Mouse (Mus musculus) hindbrain, embryonic 13.5 days (tissue): ENCODE results near the gene Gnb1l. TPM values are rescaled to one million over a fixed set of nuclear protein-coding genes. Genes with fewer than 3 reads are reported as not detected.
A peak's percentile ranks its signal among the peaks of the same experiment; 100 is the strongest.
"Not testable (repeated sequence)": the region's sequence is repeated elsewhere in the genome, so short reads cannot be mapped to it uniquely, and the experiment has no call there.

Experiments used
- ATAC-seq: fragments of 200-750 bp; cut with Nextera tagmentation; 2 replicates; pipeline ENCODE4 v1.8.0; 2017; ENCODE audit warnings: moderate TSS enrichment; ENCODE audit not compliant: low FRiP score
- H3K27ac ChIP-seq: fragments of 300-500 bp; sonication (generic); 2 replicates; pipeline ENCODE4 v1.5.1; 2015; ENCODE audit warnings: inconsistent platforms, mild to moderate bottlenecking, moderate library complexity
- H3K27me3 ChIP-seq: fragments of 300-500 bp; sonication (generic); 2 replicates; pipeline ENCODE4 v1.6.1; 2015; ENCODE audit warnings: mild to moderate bottlenecking, inconsistent platforms
- H3K36me3 ChIP-seq: fragments of 300-500 bp; sonication (generic); 2 replicates; pipeline ENCODE4 v1.6.1; 2015; ENCODE audit warnings: mild to moderate bottlenecking, inconsistent platforms
- H3K4me1 ChIP-seq: fragments of 300-500 bp; sonication (generic); replicated peaks from 2 replicates; pipeline ENCODE4 v1.6.1; 2015; ENCODE audit warnings: inconsistent platforms
- H3K4me2 ChIP-seq: fragments of 300-500 bp; sonication (generic); 2 replicates; pipeline ENCODE4 v1.6.1; 2015; ENCODE audit warnings: inconsistent platforms, mild to moderate bottlenecking, moderate library complexity
- H3K4me3 ChIP-seq: fragments of 300-500 bp; sonication (generic); 2 replicates; pipeline ENCODE4 v1.5.1; 2015; ENCODE audit warnings: mild to moderate bottlenecking, inconsistent platforms
- H3K9ac ChIP-seq: fragments of 300-500 bp; sonication (generic); 2 replicates; pipeline ENCODE4 v1.6.1; 2015; ENCODE audit warnings: mild to moderate bottlenecking, inconsistent platforms
- H3K9me3 ChIP-seq: fragments of 300-500 bp; sonication (generic); 2 replicates; pipeline ENCODE4 v1.6.1; 2016; ENCODE audit warnings: inconsistent platforms
- WGBS: fragments of 180-500 bp; shearing (Covaris S2); methylation state at CpG from one replicate; pipeline ENCODE4 v1.1.7; 2015; 5-methylcytosine and 5-hydroxymethylcytosine counted together
- polyA plus RNA-seq: library from polyadenylated mRNA; unstranded; fragments of >200 nt; fragmentation: Nextera tagmentation; extraction: Ambion mirVana; gene quantifications from 2 replicates; pipeline ENCODE4 v1.2.1, GENCODE M21; 2015

Gene Gnb1l
- polyA plus RNA-seq, 1 experiment from 2014 or later, result 13.7 TPM

DNA sequence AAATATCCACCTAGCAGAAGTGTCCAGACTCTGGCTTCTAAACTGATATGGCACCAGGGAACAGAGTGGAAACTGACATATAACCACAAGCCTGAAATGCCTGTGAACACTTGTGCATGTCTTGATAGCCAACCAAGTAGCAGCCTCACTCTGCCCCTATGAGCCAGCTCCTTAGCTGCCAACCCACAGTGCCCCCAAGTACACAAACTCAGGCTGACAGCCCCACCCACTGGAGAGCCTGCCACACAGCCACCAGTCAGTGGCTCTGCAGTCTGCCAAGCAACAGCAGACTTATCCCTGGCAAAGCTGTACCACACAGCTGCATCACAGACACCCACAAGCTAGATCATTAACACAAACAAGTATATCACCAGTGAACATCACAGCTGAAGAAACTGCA, 19.6 kb downstream of the Gnb1l start:
- H3K4me2 ChIP-seq, result no peak overlapping the region
- no peak overlapping the region for H3K9ac ChIP-seq
- no peak for ATAC-seq
- H3K9me3 ChIP-seq, result no peaks in the 10 kb centered on the region
- H3K27me3 ChIP-seq, result no peaks in the 10 kb centered on the region
- H3K4me1 ChIP-seq, result no peaks in the 10 kb centered on the region
- H3K27ac ChIP-seq, result no peak overlapping the region
- no peak overlapping the region for H3K4me3 ChIP-seq
- no peaks in the 10 kb centered on the region for H3K36me3 ChIP-seq

DNA sequence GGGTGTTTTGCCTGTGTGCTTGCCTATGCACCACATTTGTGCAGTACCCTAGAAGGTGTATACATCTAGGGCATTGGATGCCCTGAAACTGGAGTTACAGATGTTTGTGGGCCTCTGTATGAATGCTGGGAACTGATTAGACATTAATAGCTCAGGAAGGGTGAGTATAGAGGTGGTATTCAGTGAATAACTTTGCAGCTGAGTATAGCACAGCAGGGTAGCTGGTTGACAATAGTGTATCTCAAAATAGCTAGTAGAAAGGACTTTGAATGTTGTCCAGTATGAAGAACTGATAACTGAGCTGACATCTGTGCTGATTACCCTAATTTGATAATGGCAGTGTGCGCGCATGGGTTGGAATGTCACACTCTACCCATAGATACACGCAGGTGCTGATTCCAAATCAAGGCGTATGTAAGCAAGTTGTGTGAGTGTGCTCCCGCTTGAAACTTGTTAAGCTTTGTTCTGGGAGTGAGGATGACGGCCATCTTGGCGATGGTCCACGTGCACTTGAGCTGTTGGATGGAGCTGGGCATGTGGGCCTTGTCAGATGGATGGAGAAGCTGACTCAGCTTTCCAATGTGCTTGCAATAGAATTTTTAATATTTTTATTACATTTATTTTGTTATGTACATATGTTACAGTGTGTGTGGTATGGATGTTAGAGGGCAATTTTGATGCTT, 25.2 kb downstream of the Gnb1l start:
- Histone ChIP-seq H3K4me3 (no peak overlapping the region), H3K27me3 (no peaks in the 10 kb centered on the region), H3K9me3 (0 out of 2 replicates have a peak, but pooled peaks cover 3% of the 10 kb centered on the region), H3K36me3 (no peaks in the 10 kb centered on the region), H3K27ac (no peak overlapping the region), H3K9ac (no peak overlapping the region), H3K4me1 (no peaks in the 10 kb centered on the region), H3K4me2 (no peak overlapping the region)
- no peak for ATAC-seq
- 95% methylated on average over 8 of the region's 8 CpGs for WGBS

DNA sequence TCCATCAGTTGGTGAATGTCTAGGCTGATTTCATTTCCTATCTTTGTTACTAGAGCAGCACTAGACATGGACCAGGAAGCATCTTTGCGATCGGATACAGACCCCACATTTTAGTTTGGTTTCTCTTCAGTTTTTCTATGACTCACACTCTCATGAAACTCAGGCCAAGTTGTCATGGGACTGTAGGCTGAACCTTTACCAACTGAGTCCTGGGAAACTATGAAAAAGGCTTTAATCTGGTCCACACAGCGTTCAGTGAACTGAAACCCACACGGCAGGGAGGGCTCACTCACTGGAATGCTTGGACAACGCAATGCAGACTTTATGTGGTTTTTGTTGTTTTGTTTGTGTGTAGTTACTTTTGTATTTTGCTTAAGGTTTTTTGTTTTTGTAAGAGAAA, 30.1 kb downstream of the Gnb1l start:
- Histone ChIP-seq H3K4me3 (no peak overlapping the region), H3K27me3 (no peaks in the 10 kb centered on the region), H3K36me3 (no peaks in the 10 kb centered on the region), H3K9ac (no peak overlapping the region), H3K9me3 (0 out of 2 replicates have a peak, but pooled peaks cover 8% of the 10 kb centered on the region), H3K4me2 (no peak overlapping the region), H3K27ac (no peak overlapping the region), H3K4me1 (no peaks in the 10 kb centered on the region)
- ATAC-seq, result no peak
- WGBS, result 88% methylated on average over 5 of the region's 5 CpGs

DNA sequence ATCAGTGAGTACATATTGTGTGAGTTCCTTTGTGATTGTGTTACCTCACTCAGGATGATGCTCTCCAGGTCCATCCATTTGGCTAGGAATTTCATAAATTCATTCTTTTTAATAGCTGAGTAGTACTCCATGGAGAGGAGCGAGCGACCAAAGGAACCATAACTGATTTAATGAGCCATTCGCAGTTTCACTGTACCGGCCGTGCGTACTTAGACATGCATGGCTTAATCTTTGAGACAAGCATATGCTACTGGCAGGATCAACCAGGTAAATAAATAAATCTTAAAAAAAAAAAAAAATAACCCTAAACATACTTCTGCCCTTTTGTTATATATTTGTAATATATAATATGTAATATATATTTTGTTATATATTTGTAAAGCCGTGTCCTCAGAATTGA, 34.5 kb downstream of the Gnb1l start:
- ATAC-seq, result peak; percentile 86; the same call in 1 of the 2 replicates
- not testable (repeated sequence) for H3K4me2 ChIP-seq, H3K9me3 ChIP-seq, H3K27me3 ChIP-seq, H3K4me3 ChIP-seq, H3K9ac ChIP-seq, H3K27ac ChIP-seq, H3K36me3 ChIP-seq, H3K4me1 ChIP-seq
- WGBS, result 95% methylated on average over 7 of the region's 7 CpGs

DNA sequence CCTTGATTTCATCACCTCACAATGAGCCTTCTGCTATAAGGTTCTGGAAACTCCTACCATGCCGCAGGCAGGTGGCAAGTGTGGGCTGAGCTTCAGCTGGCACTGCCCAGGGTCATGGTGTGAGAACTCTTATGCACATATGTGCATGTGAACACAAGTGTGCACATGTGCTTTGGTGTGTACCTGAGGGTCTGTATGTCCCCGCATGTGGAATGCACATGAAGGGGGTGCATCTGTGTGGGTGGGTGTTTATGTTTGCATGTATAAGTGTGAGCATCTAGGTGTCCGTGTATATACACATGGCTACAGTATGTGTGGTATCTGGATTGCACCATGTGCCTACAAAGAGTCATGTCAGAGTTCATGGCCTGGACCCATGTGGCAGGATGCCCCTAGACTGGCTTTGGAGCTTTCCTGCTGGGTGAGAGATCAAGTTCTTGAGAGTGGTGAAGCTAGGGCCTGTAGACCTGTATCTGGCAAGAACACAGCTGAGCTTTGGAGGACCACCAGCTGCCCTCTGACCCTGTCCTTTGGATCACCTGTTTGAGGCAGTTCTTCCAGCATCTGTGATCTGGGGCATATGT, 39.0 kb downstream of the Gnb1l start:
- Histone ChIP-seq H3K36me3 (no peaks in the 10 kb centered on the region), H3K4me2 (no peak overlapping the region), H3K4me1 (no peaks in the 10 kb centered on the region), H3K27ac (no peak overlapping the region), H3K27me3 (no peaks in the 10 kb centered on the region), H3K9me3 (no peaks in the 10 kb centered on the region), H3K9ac (no peak overlapping the region), H3K4me3 (no peak overlapping the region)
- ATAC-seq, result peak; percentile 28; the same call in 1 of the 2 replicates
- 84% methylated on average over 3 of the region's 3 CpGs for WGBS

DNA sequence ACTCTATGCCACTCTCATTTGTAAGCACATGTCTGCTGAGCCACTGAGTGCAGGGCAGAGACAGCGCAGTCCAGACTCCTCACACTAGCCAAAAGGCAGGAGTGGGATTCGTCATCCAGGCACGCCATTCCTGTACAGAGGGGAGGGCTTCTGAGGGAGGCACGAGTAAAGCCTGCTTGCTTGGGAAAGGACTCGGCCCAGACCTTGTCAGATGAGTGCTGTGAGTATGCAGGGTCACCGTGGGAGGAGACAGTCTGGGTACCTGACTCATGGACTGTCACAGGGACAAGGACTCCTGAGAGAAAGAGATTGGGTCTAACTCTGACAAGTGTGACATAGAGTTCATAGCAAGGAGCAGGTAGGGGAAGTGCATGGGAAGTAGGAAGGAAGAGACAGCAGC, 40.8 kb downstream of the Gnb1l start:
- H3K4me2 ChIP-seq, result no peak overlapping the region
- H3K9me3 ChIP-seq, result no peaks in the 10 kb centered on the region
- H3K4me1 ChIP-seq, result 0 out of 2 replicates have a peak, but pooled peaks cover 11% of the 10 kb centered on the region
- ATAC-seq, result no peak
- 83% methylated on average over 6 of the region's 6 CpGs for WGBS
- H3K27ac ChIP-seq, result no peak overlapping the region
- H3K9ac ChIP-seq, result no peak overlapping the region
- no peaks in the 10 kb centered on the region for H3K36me3 ChIP-seq
- no peak overlapping the region for H3K4me3 ChIP-seq
- H3K27me3 ChIP-seq, result no peaks in the 10 kb centered on the region

DNA sequence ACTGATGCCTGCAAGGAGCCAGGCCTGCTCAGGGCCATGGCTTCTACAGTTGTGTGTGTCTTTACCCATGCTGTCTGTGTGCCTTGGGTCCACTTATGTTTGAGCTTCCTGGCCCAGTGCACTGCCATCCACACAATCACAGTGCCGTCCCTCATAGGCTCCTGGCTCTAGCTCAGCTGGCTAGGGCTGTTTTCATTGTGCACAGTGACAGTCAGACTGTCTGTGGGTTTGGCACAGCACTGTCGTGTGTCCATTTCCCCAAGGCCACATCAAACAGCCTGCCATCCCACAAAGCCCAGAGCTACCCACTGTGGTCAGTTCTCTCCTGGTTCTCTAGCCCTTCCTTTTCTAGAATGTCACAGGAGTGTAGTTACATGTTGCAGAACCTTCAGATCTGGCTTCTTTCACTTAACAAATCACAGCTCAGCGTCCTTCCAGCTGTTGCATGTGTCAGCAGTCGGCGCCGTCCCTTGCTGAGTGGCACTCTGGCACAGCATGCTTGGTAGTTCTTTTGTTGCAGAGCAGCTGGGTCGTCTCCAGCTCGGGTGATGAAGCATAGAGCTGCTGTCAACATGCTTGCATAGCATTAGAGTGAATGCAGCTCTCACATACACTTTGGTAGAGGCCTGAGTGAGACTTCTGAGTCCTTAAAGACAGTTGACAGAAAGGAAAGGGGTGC, 44.8 kb downstream of the Gnb1l start:
- ATAC-seq, result no peak
- Histone ChIP-seq H3K36me3 (no peaks in the 10 kb centered on the region), H3K4me1 (peaks cover 16% of the 10 kb centered on the region; the same call in 1 of the 2 replicates), H3K4me3 (no peak overlapping the region), H3K4me2 (no peak overlapping the region), H3K9ac (no peak overlapping the region), H3K9me3 (no peaks in the 10 kb centered on the region), H3K27me3 (0 out of 2 replicates have a peak, but pooled peaks cover 4% of the 10 kb centered on the region), H3K27ac (no peak overlapping the region)
- 36% methylated on average over 8 of the region's 8 CpGs for WGBS

DNA sequence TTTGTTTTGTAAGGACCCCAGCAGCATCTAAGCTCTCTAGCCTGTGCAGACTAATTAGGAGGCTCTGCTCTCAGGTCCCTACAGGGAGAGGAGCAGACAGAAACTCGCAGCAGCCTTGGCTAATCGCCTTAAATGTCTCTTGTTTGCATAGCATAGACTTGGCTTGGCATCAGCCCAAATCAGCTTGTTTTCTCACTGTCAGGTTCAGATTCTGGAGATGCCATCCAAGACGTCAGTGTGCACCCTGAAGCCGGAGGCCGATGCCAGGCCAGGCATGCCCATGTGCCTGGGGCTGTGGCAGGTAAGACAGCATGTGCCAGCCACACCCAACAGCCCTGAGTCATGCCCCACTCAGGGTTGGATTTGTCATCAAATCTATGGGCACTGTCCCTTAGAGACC, 49.4 kb downstream of the Gnb1l start:
- no peak overlapping the region for H3K27ac ChIP-seq
- no peak overlapping the region for H3K4me3 ChIP-seq
- 66% methylated on average over 5 of the region's 5 CpGs for WGBS

DNA sequence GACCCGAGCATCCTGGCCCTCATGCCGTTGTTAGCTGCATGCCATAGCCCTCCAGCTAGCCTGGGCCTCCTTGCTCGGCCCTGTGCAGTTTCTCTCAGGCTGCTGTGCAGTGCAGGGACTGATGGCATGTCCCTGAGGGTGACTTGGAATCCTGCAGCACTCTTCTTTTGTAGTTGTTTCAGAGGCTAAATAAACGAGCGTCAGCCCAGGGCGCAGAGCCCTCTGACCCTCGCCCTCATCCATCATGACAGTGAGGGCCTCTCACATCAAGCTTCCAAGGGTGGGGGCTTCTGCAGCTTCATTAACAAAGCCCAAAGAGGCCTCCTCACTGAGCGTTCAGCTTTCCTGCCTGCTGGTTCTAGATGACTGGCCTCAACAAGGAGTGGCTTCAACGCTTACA, 53.1 kb downstream of the Gnb1l start:
- H3K4me3 ChIP-seq, result no peak overlapping the region
- H3K9ac ChIP-seq, result no peak overlapping the region; the same call in 1 of the 2 replicates
- H3K4me2 ChIP-seq, result no peak overlapping the region
- no peaks in the 10 kb centered on the region for H3K36me3 ChIP-seq
- peaks cover 29% of the 10 kb centered on the region for H3K4me1 ChIP-seq
- H3K9me3 ChIP-seq, result no peaks in the 10 kb centered on the region
- peaks cover 8% of the 10 kb centered on the region for H3K27me3 ChIP-seq
- ATAC-seq, result no peak
- H3K27ac ChIP-seq, result no peak overlapping the region
- 18% methylated on average over 9 of the region's 9 CpGs for WGBS

More for the DNA sequence above, 49.4 kb downstream of the Gnb1l start:
- Histone ChIP-seq H3K27me3 (peaks cover 6% of the 10 kb centered on the region; the same call in 1 of the 2 replicates), H3K4me2 (no peak overlapping the region), H3K36me3 (no peaks in the 10 kb centered on the region), H3K4me1 (peaks cover 34% of the 10 kb centered on the region), H3K9me3 (no peaks in the 10 kb centered on the region), H3K9ac (peak overlapping the region; percentile 10; the same call in 1 of the 2 replicates)
- ATAC-seq, result no peak

DNA sequence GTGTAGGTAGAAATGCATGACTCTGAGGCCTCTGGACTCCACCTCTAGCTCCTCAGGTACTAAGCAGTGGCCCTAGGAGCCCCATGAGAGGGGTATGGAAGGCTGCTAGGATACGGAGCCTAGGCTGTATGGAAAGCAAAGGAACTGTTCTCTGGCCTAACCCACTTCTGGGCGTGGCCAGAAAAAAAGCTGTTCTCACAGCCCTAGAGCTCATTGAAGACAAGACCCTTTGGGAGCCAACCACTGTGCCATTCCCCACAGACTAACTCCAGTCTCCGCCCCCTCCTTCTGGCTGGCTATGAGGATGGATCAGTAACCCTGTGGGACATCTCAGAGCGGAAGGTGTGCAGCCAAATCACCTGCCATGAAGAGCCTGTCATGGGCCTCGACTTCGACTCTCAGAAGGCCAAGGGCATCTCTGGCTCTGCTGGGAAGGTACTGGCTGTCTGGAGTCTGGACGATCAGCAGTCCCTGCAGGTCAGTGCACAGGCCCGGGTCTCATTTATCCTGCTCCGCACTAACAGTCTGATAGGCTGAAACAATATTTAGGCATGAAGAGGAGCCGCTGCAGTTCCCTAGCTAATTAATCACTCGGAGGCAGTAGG, 53.7 kb downstream of the Gnb1l start:
- H3K9ac ChIP-seq, result no peak overlapping the region
- no peak overlapping the region for H3K4me2 ChIP-seq
- H3K4me1 ChIP-seq, result peaks cover 29% of the 10 kb centered on the region
- ATAC-seq, result no peak
- H3K9me3 ChIP-seq, result no peaks in the 10 kb centered on the region
- WGBS, result 36% methylated on average over 11 of the region's 11 CpGs
- H3K27ac ChIP-seq, result no peak overlapping the region
- H3K4me3 ChIP-seq, result no peak overlapping the region
- H3K36me3 ChIP-seq, result no peaks in the 10 kb centered on the region
- peaks cover 5% of the 10 kb centered on the region for H3K27me3 ChIP-seq

DNA sequence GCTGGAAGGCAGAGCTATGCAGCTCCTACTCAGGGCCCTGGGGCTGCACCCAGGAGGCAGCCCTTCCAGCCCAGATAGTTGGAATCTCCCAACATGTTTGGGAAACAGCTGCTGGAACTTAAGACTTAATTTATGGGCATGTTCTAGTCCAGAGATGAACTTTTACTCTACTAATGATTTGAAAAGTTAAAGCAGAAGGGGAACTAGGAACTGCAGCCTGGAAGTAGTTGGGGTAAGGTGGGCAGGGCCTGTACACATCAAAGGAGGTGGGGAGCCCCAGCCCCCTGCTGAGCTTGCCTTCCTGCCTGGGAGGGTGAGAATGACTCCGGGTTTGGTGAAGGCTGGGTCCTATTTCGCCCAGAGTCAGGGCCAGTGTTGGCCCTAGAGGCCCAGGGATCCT, 56.2 kb downstream of the Gnb1l start:
- no peaks in the 10 kb centered on the region for H3K36me3 ChIP-seq
- H3K4me3 ChIP-seq, result no peak overlapping the region
- H3K9ac ChIP-seq, result no peak overlapping the region
- peaks cover 4% of the 10 kb centered on the region for H3K27me3 ChIP-seq
- H3K4me2 ChIP-seq, result no peak overlapping the region
- peaks cover 24% of the 10 kb centered on the region for H3K4me1 ChIP-seq
- H3K27ac ChIP-seq, result no peak overlapping the region
- no peaks in the 10 kb centered on the region for H3K9me3 ChIP-seq
- WGBS, result 71% methylated on average over 2 of the region's 2 CpGs
- no peak for ATAC-seq

DNA sequence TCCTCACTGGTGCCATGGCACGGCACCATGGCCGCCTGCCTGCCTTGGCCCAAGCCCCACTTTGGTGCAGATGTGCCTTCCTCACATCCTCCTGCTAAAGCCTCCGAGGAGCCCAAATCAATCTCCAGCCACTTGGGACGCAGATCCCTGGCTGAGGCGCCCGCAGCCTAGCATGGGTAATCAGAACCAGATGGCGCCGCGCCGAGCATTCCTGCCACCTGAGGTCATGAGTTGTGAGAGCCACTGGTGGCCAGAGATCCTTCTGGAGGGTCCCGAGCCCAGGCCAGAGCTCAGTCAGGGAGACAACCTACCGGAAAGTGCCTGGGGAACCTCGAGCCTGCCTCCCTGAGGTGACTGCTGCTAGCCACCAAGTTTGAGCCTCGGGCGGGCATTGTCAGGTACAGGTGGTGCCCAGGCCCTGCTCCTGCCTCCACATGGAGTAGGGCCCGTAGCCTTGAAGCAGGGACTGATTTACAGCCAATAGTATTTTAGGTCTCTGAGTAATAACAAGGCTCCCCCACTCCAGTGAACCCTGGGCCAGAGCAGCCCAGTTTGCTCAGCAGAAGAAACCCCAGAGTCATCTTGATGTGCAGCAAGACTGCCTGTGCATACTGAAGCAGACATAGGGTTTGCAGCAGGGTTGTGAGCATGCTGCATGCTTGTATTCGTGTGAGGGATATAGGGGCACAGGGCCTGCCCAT, 56.9 kb downstream of the Gnb1l start:
- Histone ChIP-seq H3K9me3 (no peaks in the 10 kb centered on the region), H3K4me1 (peaks cover 24% of the 10 kb centered on the region), H3K9ac (no peak overlapping the region), H3K4me2 (no peak overlapping the region), H3K27me3 (peaks cover 4% of the 10 kb centered on the region), H3K27ac (no peak overlapping the region), H3K4me3 (no peak overlapping the region), H3K36me3 (no peaks in the 10 kb centered on the region)
- ATAC-seq, result no peak
- 74% methylated on average over 17 of the region's 17 CpGs for WGBS
